1 mouse cellular context compared by ENCODE assay signal in genomic region chr9:15242130-15242529, GRCm38 (mm10).
TF ChIP-seq lines count a peak whose summit lies in the region.

No protein-coding gene starts in this region.

TF ChIP-seq in MEL, 35 proteins besides CTCF, POLR2A, EP300 and RAD21 (continued from another document):
- peak; percentile 73; the same call in 1 of the 2 replicates for TF ChIP-seq GATA1 (IDR thresholded peaks at IDR 0.05; ENCODE audit: low read depth, low read length)
